Mouse (Mus musculus) spleen, adult 12 weeks (tissue): Measurements from ENCODE around the gene Vash1.

Source experiments
- DNase-seq: peaks from one replicate; pipeline ENCODE4 v3.0.0; 2022; ENCODE audit warnings: low spot score

Gene Vash1

DNA sequence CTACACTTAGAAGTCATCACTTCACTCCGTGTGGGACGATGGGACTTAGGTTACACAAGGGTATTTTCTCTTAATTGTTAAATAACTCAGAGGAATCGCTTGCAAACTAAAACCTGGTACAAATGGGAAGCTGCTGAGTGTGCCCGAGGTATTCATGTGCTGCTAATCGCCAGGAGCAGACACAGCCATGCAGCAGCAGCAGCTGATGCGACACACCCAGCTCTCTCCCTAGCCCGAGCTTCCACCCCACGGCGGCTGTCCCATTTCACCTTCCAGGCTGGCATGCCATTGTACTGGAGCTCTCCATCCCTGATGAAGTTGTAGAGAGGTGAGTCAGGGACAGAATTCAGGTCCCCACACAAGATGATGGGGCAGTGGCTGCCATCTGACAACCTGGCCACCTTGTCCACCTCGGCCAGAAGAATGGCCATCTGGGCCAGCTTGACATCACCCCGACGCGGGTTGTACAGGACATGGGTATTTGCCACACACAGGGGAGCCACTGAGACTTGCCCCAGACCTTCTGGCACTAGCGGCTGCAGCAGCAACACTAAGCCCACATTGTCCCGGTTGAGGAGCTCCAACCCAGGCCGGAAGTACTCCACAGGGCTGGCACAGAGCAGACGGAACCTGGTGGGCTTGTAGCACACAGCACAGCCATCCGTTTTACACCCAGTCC, 41.6 kb downstream of the Vash1 start:
- DNase-seq = no peak

DNA sequence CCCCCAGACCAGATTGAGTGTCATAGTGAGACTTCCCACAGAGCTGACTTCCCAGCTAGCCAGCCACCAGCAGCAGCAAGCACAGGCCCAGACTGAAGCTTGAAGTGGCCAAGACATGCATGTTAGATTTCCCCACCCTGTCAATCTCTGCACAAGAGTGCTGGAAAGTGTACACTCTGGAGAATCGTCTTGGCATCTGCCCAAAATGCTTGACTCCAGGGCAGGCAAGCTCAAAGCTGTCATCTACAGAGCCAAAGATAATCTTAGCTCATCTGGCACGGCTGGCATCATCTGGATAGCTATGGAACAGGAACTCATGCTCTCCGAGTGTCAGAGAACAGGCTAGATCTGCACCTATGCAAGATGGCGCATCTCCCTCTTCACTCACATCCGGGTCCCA, 43.0 kb downstream of the Vash1 start:
- no peak for DNase-seq

DNA sequence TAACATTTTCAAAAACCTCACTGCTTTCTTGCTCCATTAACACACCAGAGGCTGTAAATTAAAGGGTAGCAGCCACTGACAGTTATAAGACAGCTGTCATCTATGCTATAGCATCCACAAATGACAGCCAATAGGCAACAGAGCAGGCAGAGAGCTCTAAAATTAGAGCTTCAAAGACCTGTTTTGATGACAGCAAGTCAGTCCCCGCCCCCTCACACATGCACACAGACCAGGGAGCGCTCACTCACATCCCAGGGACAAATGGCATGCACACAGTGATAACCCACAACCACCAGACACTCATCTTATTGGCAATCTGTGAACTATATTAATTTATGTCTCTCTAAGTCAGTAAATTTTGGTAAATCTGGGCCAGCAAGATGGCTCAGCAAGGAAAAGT, 45.8 kb downstream of the Vash1 start:
- no peak for DNase-seq

DNA sequence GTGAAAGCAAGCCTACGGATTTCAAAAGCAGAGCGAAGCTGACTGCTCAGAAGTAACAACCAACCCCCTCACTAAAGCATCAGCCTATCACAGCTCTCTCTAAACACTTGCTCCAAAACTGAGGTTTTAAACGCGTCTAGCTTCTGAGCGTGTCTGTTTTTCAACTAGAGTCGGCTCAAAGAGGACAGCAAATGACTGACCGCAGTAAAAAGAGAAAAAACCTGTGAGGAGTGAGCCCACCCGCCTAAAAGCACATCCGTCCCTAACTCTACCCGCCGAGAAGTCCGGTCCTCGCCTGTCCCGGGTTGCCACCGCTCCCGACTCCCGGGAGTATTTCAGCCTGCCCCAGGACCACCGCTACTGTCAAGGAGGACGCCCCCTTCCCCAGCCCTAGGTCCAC, 47.2 kb downstream of the Vash1 start:
- DNase-seq = no peak

DNA sequence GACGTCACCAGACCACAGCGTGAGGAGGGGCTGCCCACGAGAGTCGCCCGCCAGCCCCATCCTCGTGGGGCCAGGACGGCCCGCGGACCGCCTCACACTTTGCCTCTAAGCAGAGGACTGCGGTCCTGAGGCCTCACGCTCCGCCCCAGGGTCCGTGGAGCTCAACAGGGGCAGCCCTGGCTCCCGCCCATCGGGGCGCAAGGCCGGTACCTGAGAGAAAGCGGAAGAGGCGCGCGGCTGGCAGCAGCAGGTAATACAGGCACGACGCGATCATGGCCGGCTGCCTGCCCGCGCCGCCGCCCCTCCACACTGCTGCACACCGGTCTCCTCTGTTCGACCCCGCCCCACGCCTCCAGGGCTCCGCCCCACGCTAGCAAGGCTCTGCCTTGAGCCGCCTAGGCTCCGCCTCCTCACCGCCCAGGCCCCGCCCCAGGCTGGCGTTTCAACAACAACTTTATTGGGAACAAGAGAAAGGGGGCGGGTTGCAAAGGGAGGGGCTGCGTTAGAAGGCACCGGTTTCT, 47.7 kb downstream of the Vash1 start, which contains the start of gene Angel1:
Gene Angel1, minus strand, starts transcription at position 341 of the 521 bp plus-strand sequence.
- peak; percentile 88 for DNase-seq

DNA sequence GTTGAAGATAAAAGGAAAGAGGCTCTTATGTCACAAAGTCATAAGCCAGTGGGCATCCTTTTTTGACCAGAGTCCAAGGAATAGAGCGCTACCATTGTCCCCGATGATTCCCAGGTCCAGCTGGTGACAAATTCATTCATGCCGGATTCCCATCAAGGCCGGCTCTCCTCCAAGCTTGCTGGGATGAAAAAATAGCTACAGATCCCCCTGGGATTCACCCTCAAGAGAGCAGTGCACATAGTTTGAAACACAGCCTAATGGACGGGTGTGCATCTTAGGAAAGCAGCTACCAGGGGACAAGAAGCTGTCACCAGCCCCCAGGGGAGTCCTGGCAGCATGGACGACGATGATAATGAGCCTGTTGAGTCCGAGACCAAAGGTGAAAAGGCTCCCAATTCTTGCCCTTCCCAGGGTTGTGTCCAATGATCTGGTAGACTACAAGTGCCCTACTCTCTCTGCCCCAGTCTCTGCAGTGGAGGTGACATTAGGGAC, 55.9 kb downstream of the Vash1 start, which contains the start of gene Lrrc74a:
Gene Lrrc74a, plus strand, starts transcription at position 51 of the 492 bp plus-strand sequence.
- DNase-seq = no peak
